Mouse (Mus musculus): ENCODE results near the gene Lkaaear1.

GRCm38 (mm10) chr2:181653065-181653464 is 45.2 kb downstream of the Lkaaear1 start:
- TF ChIP-seq CTCF (IDR thresholded peaks at IDR 0.05; ENCODE audit: control insufficient read depth, insufficient read depth, low read length) (no peak), POLR2A (IDR thresholded peaks at IDR 0.05; ENCODE audit: borderline replicate concordance, control insufficient read depth, low read depth, low read length) (no peak)
